Mouse (Mus musculus) spleen, postnatal 36 days (tissue): ENCODE measurements around the gene Olfr1226.
"Not testable (repeated sequence)": the region's sequence is repeated elsewhere in the genome, so short reads cannot be mapped to it uniquely, and the experiment has no call there.

Source experiments
- DNase-seq, 2 experiments: peaks; one replicate each; pipeline ENCODE4 v3.0.0; 2022; ENCODE audit warnings: low spot score in 2 of 2, mixed read lengths in 1 of 2

Gene Olfr1226

GRCm38 (mm10) chr2:89199948-89200347 is at the start of gene Olfr1226:
Gene Olfr1226, minus strand, starts transcription at chr2:89200048.
- DNase-seq, result no peak

GRCm38 (mm10) chr2:89196325-89196982 is 3.4 kb downstream of the Olfr1226 start:
- no peak for DNase-seq

- DNase-seq, result no peak
Measured at GRCm38 (mm10) chr2:89174569-89174968, 25.3 kb downstream of the Olfr1226 start, which contains the start of gene Olfr1225. Gene Olfr1225, minus strand, starts transcription at chr2:89174669.

- not testable (repeated sequence) for DNase-seq
Measured at GRCm38 (mm10) chr2:89164711-89165110, 35.1 kb downstream of the Olfr1226 start.

GRCm38 (mm10) chr2:89163991-89164390 is 35.9 kb downstream of the Olfr1226 start, which contains the start of gene Olfr1224-ps1:
Gene Olfr1224-ps1, minus strand, starts transcription at chr2:89164091.
- DNase-seq, result not testable (repeated sequence)

GRCm38 (mm10) chr2:89151460-89151859 is 48.4 kb downstream of the Olfr1226 start, which contains the start of gene Olfr1223:
Gene Olfr1223, minus strand, starts transcription at chr2:89151560.
- no peak for DNase-seq
